In genomic region chr17:5162525-5162924, GRCm38 (mm10) we compare ENCODE assay signal across 21 mouse cellular contexts.
A peak's percentile ranks its signal among the peaks of the same experiment; 100 is the strongest.
DNase-seq lines count a peak whose midpoint lies in the region; ATAC-seq and TF ChIP-seq lines count a peak whose summit lies in the region.
"Had no signal": no experiment of that assay in that cellular context is flagged by ENCODE, and none has a peak within 500 bp of the region (broad histone marks: within the 10 kb centered on the region; RNA-seq: fewer than 3 reads in every experiment).

No protein-coding gene starts in this region.

- H3K4me2 ChIP-seq in forebrain, embryonic 16.5 days (ENCODE audit: low read length), result no peak overlapping the region
- no peak overlapping the region for H3K4me2 ChIP-seq in forebrain, postnatal 0 days (ENCODE audit: low read depth)
- no peak overlapping the region for H3K4me2 ChIP-seq in liver, embryonic 11.5 days
- H3K4me2 ChIP-seq: heart, embryonic 15.5 days; liver, embryonic 12.5 days; midbrain, embryonic 12.5 days had no signal

- TF ChIP-seq CTCF in forebrain, postnatal 0 days (IDR thresholded peaks at IDR 0.05; ENCODE audit: low read depth), result no peak
- TF ChIP-seq CTCF in liver, adult 2 months (IDR thresholded peaks at IDR 0.05; ENCODE audit: low read depth, low read length), result no peak

- WGBS in forebrain, embryonic 16.5 days, result 35% methylated on average over 2 of the region's 2 CpGs
- WGBS in forebrain, postnatal 0 days, result 38% methylated on average over 2 of the region's 2 CpGs
- WGBS in liver, adult 2 months, result 50% methylated on average over 2 of the region's 2 CpGs
- 72% methylated on average over 2 of the region's 2 CpGs for WGBS in liver, embryonic 11.5 days

- H3K27me3 ChIP-seq in forebrain, embryonic 16.5 days (replicated peaks; ENCODE audit: control insufficient read depth, insufficient read depth, low read length), result no peaks in the 10 kb centered on the region
- H3K27me3 ChIP-seq in forebrain, postnatal 0 days (ENCODE audit: insufficient read depth, low read length), result no peaks in the 10 kb centered on the region
- H3K27me3 ChIP-seq in liver, adult 2 months (ENCODE audit: control insufficient read depth, insufficient read depth, low read length), result no peaks in the 10 kb centered on the region
- H3K27me3 ChIP-seq in liver, embryonic 11.5 days (replicated peaks; ENCODE audit: control insufficient read depth, insufficient read depth, low read length), result no peaks in the 10 kb centered on the region
- H3K27me3 ChIP-seq: heart, embryonic 15.5 days; liver, embryonic 12.5 days had no signal

- no peak overlapping the region for H3K9ac ChIP-seq in forebrain, embryonic 16.5 days (replicated peaks; ENCODE audit: low read depth, low read length)
- no peak overlapping the region for H3K9ac ChIP-seq in forebrain, postnatal 0 days
- H3K9ac ChIP-seq in liver, adult 2 months (ENCODE audit: low read depth, low read length), result no peak overlapping the region
- no peak overlapping the region for H3K9ac ChIP-seq in liver, embryonic 11.5 days (ENCODE audit: low read depth, low read length)
- H3K9ac ChIP-seq: heart, embryonic 15.5 days; liver, embryonic 12.5 days; midbrain, embryonic 12.5 days had no signal

- no peak for ATAC-seq in forebrain, embryonic 16.5 days
- ATAC-seq in forebrain, postnatal 0 days, result no peak; the same call in 1 of the 2 replicates
- no peak for ATAC-seq in liver, embryonic 11.5 days (replicated peaks; ENCODE audit: low FRiP score)
- ATAC-seq: hindbrain, embryonic 16.5 days; liver, embryonic 12.5 days had no signal

- no peaks in the 10 kb centered on the region for H3K9me3 ChIP-seq in forebrain, embryonic 16.5 days (ENCODE audit: control insufficient read depth, low read length)
- H3K9me3 ChIP-seq in forebrain, postnatal 0 days (ENCODE audit: low read length), result no peaks in the 10 kb centered on the region
- H3K9me3 ChIP-seq in liver, embryonic 11.5 days (ENCODE audit: control insufficient read depth, low read length), result no peaks in the 10 kb centered on the region
- H3K9me3 ChIP-seq: heart, embryonic 15.5 days; liver, embryonic 12.5 days; midbrain, embryonic 12.5 days had no signal

- H3K79me2 ChIP-seq in liver, adult 2 months (ENCODE audit: control insufficient read depth, insufficient read depth, low read length), result peaks cover 46% of the 10 kb centered on the region; the same call in 1 of the 2 replicates

- H3K36me3 ChIP-seq in forebrain, embryonic 16.5 days (ENCODE audit: control insufficient read depth, insufficient read depth), result no peaks in the 10 kb centered on the region
- no peaks in the 10 kb centered on the region for H3K36me3 ChIP-seq in forebrain, postnatal 0 days (ENCODE audit: insufficient read depth)
- no peaks in the 10 kb centered on the region for H3K36me3 ChIP-seq in liver, adult 2 months (ENCODE audit: control insufficient read depth, insufficient read depth, low read length)
- H3K36me3 ChIP-seq in liver, embryonic 11.5 days (ENCODE audit: control insufficient read depth, insufficient read depth, low read length), result no peaks in the 10 kb centered on the region
- H3K36me3 ChIP-seq: heart, embryonic 15.5 days had no signal

- H3K4me3 ChIP-seq in forebrain, embryonic 16.5 days (replicated peaks; ENCODE audit: low read length), result no peak overlapping the region
- no peak overlapping the region for H3K4me3 ChIP-seq in forebrain, postnatal 0 days (ENCODE audit: low read depth, low read length)
- H3K4me3 ChIP-seq in liver, adult 2 months (ENCODE audit: insufficient read depth, low read depth, low read length), result no peak overlapping the region
- no peak overlapping the region for H3K4me3 ChIP-seq in liver, embryonic 11.5 days (ENCODE audit: low read depth, low read length)
- H3K4me3 ChIP-seq: heart, embryonic 15.5 days; liver, embryonic 12.5 days; midbrain, embryonic 12.5 days had no signal

- no peak for TF ChIP-seq POLR2A in liver, adult 2 months (IDR thresholded peaks at IDR 0.05; ENCODE audit: extremely low read depth, insufficient read depth, low read length)

- H3K27ac ChIP-seq in forebrain, embryonic 16.5 days (ENCODE audit: low read length), result peak overlapping the region; percentile 44
- no peak overlapping the region for H3K27ac ChIP-seq in forebrain, postnatal 0 days (ENCODE audit: low read depth, low read length)
- no peak overlapping the region for H3K27ac ChIP-seq in liver, adult 2 months (replicated peaks; ENCODE audit: insufficient read depth, low read depth, low read length)
- no peak overlapping the region for H3K27ac ChIP-seq in liver, embryonic 11.5 days (ENCODE audit: low read depth, low read length)
- H3K27ac ChIP-seq: heart, embryonic 15.5 days; liver, embryonic 12.5 days; midbrain, embryonic 12.5 days had no signal

- no peak for DNase-seq in forebrain, postnatal 0 days
- peak; percentile 49 for DNase-seq in liver, adult 2 months (ENCODE audit: extremely low read depth, low read depth, low spot score)
- no peak for DNase-seq in liver, embryonic 11.5 days (ENCODE audit: low spot score)
- DNase-seq in NIH3T3 (ENCODE audit: low read depth) (peak; percentile 34), R1 (ENCODE audit: low read depth, low spot score) (peak; percentile 32)
- DNase-seq in layer of hippocampus, adult 8-10 months (ENCODE audit: low spot score in 2 of 2), result no peak
- DNase-seq: cerebellum, adult 11-12 months; cerebellum, postnatal 10 days; gastrocnemius, postnatal 36 days; heart, postnatal 4 days; kidney, adult 11 months; kidney, postnatal 14 days; layer of hippocampus, postnatal 36 days; lung, adult 18-20 months; lung, postnatal 10 days; right cerebral cortex, postnatal 14 days had no signal

- H3K4me1 ChIP-seq in forebrain, embryonic 16.5 days (replicated peaks; ENCODE audit: control insufficient read depth, insufficient read depth, low read length), result peaks cover 15% of the 10 kb centered on the region
- H3K4me1 ChIP-seq in forebrain, postnatal 0 days (ENCODE audit: insufficient read depth), result no peaks in the 10 kb centered on the region; the same call in 1 of the 2 replicates
- H3K4me1 ChIP-seq in liver, adult 2 months (ENCODE audit: control insufficient read depth, insufficient read depth, low read length), result peaks cover 2% of the 10 kb centered on the region
- no peaks in the 10 kb centered on the region for H3K4me1 ChIP-seq in liver, embryonic 11.5 days (replicated peaks; ENCODE audit: control insufficient read depth, insufficient read depth, low read length)

Comparison
In these comparisons a context has a peak if more than half of its experiments do, and no peak if none do; other contexts are left out.
1. DNase-seq: peak in liver, adult 2 months (single experiment), NIH3T3 (single experiment) and R1 (single experiment); none in forebrain, postnatal 0 days (single experiment), liver, embryonic 11.5 days (single experiment) and layer of hippocampus, adult 8-10 months (0 of 2).